Mouse (Mus musculus) MEL-GATA-1-ER (cell line): ENCODE data around the gene Upk2.
"Not testable (repeated sequence)": the region's sequence is repeated elsewhere in the genome, so short reads cannot be mapped to it uniquely, and the experiment has no call there.

Source experiments
- DNase-seq: peaks from one replicate; pipeline ENCODE4 v3.0.0-alpha.2; 2012; ENCODE audit warnings: low read depth; ENCODE audit errors: extremely low read depth

Upk2 gene

DNA sequence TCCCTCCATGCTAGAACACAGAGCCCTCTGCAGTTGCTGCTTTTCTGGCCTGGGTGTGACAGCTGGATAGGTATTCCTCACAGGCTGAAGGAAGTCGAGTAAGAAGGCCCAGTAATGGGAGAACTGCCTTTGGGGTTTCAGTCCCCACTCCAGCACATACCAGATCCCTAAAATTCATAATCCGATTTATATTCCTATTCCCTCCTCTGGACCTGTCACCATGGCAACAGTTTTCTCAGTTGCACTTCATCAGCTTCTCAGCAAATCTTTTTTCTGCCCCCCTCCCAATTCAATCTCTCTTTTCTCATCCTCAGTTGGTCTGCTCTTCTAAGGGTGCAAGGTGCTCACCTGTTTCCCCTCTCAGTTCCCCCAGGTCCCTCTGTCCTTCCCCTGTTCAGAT is 14.0 kb upstream of the Upk2 start:
- no peak for DNase-seq

- DNase-seq: no peak
These were observed 13.4 kb upstream of the Upk2 start for GRCm38 (mm10) chr9:44468224-44468623.

DNA sequence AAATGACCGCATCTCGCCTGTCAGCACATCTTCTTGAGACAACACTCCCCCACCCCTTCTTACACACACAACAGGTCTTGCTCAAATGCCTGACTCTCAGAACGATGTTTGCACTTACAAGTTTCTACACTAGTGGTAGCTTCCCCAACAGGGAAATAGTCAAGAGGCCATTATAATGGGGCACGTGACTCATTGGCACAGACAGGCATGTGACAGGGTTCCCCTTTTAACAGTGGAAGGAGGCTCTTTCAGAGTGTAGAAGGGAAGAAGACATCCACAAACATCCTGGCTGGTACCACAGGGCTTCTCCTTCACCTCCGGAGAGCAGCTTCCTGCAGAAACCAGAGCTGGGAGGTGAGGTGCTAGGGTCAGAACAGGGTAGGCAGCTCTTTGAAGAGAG is 7.2 kb upstream of the Upk2 start:
- DNase-seq: no peak

DNA sequence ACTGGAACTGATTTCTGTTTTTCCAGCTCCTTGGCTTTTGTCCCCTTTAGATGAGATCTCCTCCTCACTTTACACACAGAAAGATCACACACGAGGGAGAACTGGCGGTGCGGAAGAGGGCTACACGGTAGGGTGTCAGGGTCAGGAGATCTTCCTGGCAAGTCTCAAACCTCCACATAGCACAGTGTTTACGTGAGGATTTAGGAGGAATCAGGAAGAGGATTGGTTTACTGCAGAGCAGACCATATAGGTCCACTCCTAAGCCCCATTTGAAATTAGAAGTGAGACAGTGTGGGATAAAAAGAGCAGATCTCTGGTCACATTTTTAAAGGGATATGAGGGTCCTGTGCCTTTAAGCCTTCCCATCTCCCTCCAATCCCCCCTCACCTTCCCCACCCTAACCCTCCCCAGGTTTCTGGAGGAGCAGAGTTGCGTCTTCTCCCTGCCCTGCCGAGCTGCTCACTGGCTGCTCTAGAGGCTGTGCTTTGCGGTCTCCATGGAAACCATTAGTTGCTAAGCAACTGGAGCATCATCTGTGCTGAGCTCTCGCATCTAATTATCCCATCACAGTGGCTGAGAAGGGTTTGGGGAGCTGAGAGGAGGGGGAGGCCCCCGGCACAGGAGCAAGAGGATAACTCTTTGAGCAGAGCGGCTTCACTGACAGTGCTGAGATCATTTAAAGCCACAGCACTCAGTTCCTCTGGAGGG is 2.4 kb upstream of the Upk2 start:
- no peak for DNase-seq

DNA sequence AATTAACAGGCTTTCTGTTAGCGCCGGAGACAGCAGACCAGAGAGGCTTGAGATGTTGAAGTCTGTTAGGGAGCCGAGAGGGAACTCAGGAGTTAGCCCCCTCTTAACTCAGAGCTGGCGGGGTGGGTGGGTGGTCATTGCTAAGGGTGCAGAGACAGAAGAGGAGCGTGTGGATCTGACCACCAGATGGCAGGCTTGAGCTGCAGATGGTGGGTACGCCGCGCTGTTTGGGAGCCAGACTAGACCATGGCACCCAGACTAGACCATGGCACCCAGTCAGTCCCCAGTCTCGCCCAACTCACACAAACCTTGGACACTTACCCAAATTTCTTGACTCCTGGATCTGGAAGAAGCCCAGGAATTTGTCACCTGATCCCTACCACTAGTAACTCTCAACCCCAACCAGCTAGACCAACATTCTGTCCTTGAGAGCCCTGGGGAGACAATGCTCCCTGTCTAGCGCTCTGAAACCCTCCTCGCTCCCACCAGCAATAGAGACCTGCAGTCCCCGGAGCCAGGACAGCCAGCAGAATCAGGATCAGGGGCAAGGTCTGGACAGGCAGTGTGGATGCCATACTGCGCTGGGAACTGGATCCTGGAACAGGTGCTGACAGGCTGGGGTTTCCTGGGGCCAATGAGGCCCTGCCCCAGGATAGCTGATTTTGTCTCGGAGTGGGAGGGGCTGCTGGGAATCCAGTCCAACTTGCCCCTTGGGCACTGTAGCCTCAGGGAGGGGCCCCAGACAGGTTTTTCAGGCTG is 465 bp downstream of the Upk2 start:
- no peak for DNase-seq

GRCm38 (mm10) chr9:44450387-44450786 is 4.4 kb downstream of the Upk2 start:
- DNase-seq: no peak

- not testable (repeated sequence) for DNase-seq
These were observed 10.3 kb downstream of the Upk2 start for GRCm38 (mm10) chr9:44444402-44445025.

DNA sequence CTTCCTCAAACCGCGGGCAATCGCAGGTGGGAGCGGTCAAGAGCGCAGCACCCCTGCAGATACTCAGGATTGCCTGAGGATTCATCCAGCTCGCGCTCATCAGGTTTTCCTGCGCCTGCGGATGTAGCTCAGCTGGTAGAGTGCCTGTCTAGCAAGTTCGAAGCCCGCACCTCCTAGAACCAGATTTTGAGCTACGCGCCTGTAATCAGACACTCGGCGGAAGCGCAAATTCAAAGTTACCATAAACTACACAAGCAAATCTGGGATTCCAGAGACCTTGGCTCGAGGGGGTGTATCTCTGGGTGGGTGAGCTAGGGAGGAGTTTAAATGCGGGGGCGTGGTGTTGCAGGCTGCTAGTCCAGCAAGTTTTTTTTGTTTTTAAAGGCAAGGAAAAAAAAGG is 13.8 kb downstream of the Upk2 start, which contains the start of gene Foxr1:
Gene Foxr1, minus strand, starts transcription at position 176 of the 400 bp plus-strand sequence.
- DNase-seq: no peak

DNA sequence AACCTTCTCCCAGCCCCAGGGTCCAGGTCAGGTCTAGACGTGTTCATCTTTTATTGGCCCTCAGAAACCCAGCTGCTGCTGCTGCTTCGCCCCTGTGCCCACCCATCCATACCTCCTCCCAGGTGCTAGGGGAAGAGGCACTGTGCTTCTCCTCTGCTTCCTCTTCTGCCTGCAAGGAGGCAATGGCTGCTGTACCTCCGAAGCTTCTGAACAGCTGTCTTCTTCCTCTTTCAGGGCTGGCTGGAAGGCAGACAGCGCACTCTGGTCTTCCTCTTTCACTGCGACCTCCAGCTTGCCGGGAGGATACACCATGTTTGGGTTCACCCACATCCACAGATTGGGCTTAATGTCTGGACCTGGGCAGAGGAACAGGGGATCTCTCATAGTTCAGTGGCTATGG is 19.0 kb downstream of the Upk2 start:
- peak; percentile 68 for DNase-seq

- DNase-seq: no peak
These were observed 22.1 kb downstream of the Upk2 start for GRCm38 (mm10) chr9:44432577-44433185.

- DNase-seq: no peak
These were observed 31.2 kb downstream of the Upk2 start for GRCm38 (mm10) chr9:44423576-44423975.

- DNase-seq: peak; percentile 88
These were observed 34.4 kb downstream of the Upk2 start for GRCm38 (mm10) chr9:44420280-44420898.

DNA sequence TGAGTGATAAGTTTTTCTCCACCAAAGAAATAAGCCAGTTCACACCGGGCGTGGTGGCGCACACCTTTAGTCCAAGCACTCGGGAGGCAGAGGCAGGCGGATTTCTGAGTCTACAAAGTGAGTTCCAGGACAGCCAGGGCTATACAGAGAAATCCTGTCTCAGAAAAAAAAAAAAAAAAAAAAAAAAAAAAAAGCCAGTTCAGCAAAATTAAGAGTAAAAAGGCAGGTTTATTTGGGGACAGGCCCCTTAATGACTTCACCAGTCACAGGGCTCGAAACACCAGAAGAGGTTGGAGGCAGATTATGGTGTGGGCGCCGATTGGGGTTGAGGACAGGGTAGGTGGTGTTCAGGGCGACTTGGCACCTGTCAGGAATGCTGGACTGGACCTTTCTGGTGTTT is 35.0 kb downstream of the Upk2 start:
- DNase-seq: not testable (repeated sequence)

GRCm38 (mm10) chr9:44418519-44419385 is 36.0 kb downstream of the Upk2 start, which contains the start of gene Ccdc84:
Gene Ccdc84 (minus strand): TSS chr9:44418569.
- no peak for DNase-seq

DNA sequence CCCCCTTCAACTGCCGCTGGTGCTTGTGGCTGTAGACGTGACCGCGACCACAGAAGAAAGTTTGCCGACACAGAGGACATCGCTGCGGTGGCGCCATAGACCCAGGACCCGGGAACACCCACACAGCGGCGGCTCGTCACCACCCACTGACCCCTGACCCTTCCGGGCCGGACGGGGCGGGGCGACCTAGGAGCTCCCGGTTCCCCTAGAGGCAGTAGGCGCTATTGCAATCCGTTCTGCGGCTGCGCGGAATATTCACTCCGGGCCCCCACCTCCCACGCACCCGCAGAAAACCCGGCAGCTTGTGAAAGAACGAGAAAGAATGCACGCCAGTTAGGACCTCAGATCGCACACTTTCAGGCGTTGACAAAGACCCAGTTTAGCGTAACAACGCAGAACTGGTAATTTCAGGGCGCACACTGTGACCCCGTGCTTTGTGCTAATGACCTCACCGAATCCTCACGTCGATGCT is 36.8 kb downstream of the Upk2 start:
- DNase-seq: no peak

- no peak for DNase-seq
These were observed 37.5 kb downstream of the Upk2 start for GRCm38 (mm10) chr9:44417156-44417891.

DNA sequence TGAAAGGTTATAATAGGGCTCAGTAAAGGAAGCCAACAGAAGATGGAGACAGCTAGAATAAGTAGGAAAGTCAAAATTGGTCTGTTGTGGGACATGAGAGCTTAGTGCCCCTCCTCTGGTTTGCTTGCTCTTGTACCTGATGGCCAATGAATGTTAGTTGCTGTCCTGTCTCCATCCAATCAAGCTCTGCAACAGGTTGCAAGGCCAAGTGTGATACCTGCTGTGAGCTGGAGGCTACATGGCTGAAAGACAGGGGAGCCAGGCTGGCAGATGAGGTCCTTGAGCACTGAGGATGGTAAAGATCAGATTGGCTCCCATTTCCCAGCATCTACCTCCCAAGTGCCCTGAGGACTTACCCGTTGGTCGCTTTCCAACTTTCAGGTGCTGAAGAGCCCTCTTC is 42.0 kb downstream of the Upk2 start:
- no peak for DNase-seq

DNA sequence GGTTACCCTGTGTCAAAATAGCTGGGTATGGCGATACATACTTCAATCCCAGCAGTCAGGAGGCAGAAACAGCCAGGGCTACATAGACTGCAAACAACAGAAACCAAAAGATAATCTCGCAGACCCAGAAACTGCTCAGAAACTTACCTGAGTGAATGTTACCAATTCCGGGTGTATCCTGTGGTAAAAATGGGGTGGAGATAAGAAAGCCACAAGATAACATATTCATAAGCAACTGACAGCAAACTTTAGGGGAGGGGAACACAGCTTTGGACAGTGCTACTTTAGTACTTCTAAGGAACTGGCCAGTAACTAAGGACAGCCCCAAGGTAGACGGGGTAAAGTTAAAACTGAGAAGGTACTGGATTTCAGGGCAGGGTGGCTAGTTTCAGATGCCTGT is 42.5 kb downstream of the Upk2 start:
- DNase-seq: no peak

DNA sequence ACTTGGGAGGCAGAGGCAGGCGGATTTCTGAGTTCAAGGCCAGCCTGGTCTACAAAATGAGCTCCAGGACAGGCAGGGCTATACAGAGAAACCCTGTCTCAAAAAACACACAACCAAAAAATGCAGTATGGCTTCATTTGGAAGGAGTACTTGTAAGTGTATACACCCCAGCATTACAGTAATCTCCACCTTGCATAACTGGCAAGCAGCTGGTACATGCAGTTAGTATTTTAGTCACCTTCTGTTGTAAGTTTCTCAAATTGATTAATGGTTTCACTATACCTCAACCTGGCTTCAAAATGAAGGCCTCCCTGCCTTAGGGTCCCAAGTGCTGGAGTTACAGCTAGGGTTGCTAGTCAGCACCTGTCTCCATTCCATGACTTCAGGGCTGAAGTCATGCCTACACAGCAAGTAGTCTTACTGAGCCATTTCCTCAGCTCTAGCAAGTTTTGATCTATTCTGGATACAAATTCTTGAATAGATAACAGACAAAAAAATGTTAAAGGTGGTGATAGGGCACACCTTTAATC is 43.1 kb downstream of the Upk2 start:
- no peak for DNase-seq
